Mouse (Mus musculus): ENCODE data around the gene Cbr4.

DNA sequence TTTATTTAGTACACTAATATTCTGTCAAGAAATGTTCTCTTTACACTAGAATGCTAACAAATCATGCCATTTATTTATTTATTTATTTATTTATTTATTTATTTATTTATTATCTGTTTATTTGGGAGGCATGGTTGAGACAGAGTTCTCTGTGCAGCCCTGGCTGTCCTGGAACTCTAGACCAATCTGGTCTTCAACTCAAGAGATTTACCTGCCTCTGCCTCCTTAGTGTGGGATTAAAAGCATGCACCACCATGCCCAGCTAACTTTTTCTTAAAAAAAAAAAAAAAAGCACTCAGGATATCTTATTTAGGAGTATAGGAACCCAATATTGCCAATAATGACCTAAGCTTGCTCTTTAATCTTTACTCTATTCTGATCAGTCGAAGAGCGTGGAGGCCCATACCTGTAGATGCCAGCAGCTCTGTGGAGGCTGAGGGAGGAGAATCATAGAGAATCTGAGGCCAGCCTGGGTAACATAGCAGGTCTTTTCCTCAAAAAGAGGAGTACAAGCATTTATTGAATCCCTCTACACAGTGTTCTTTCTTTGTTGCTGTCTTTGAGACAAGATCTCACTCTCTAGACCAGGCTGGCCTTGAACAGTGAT, 508 bp upstream of the Cbr4 start:
- TF ChIP-seq POLR2A (IDR thresholded peaks at IDR 0.05; ENCODE audit: insufficient read depth, low read length): no peak
- TF ChIP-seq CTCF (IDR thresholded peaks at IDR 0.05; ENCODE audit: low read depth, low read length): no peak
